Mouse (Mus musculus) small intestine, adult 2 months (tissue): Measurements from ENCODE around the gene Vmn2r28.
"Not testable (repeated sequence)": the region's sequence is repeated elsewhere in the genome, so short reads cannot be mapped to it uniquely, and the experiment has no call there.

Experiments
- CTCF ChIP-seq: fragments of 200-500 bp; IDR thresholded peaks from 2 replicates; pipeline ENCODE4 v1.5.1; 2012; ENCODE audit warnings: low read depth, mild to moderate bottlenecking, control low read depth, inconsistent platforms, low read length, moderate library complexity, mixed read lengths; ENCODE audit not compliant: insufficient replicate concordance, insufficient read length; ENCODE audit errors: extremely low read depth
- POLR2A ChIP-seq: fragments of 200-500 bp; IDR thresholded peaks from 2 replicates; pipeline ENCODE4 v1.6.1; 2012; ENCODE audit warnings: low read depth, mild to moderate bottlenecking, control low read depth, inconsistent platforms, low read length, moderate library complexity

DNA sequence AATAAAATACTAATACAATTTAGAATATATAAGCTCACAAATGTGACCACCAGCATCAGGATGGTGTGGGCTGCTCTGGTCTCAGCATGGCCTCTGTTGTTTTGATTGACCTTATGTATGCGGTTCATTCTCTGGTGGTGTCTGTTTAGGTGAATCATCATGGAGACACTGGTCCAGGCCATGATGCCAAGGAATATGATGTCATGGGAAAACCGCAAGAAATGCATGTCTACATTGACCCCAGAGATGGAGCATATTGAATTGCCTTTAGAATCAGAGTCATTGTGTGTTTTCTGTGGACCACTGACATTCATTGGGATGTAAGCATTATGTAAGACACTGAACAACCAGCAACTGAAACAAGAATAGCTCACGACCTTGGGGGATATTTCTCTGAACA is 39.7 kb downstream of the Vmn2r28 start:
- not testable (repeated sequence) for TF ChIP-seq POLR2A, CTCF
